Mouse (Mus musculus) A20 (cell line): ENCODE data around the gene Adra1d.

Source experiments
- DNase-seq: peaks from one replicate; pipeline ENCODE4 v3.0.0-alpha.2; 2011; ENCODE audit warnings: low read depth, low spot score

The Adra1d gene

DNA sequence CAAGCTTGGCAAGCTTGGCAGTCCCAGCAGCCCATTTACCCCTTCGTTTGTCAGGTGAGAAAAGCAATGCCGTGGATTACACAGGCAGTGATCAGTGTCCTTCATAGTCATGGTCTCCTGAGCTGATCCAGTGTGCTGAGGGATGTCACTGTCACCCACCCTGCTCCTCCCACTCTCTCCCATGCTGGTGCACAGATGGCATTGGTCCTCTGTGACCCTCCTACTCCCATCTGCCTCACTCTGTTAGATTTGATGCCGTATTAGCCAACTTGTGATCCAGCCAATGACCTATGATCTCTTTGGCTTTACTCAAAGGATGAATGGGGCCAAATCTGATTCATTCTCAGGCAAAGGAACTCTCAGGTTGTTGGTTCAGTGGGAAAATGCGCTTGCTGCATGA is 20.4 kb downstream of the Adra1d start:
- DNase-seq = no peak

- DNase-seq = no peak
Observed at GRCm38 (mm10) chr2:131539780-131540179, 22.3 kb downstream of the Adra1d start.

GRCm38 (mm10) chr2:131538341-131538740 is 23.7 kb downstream of the Adra1d start:
- no peak for DNase-seq

- DNase-seq = no peak
Observed at GRCm38 (mm10) chr2:131535168-131535567, 26.9 kb downstream of the Adra1d start.

DNA sequence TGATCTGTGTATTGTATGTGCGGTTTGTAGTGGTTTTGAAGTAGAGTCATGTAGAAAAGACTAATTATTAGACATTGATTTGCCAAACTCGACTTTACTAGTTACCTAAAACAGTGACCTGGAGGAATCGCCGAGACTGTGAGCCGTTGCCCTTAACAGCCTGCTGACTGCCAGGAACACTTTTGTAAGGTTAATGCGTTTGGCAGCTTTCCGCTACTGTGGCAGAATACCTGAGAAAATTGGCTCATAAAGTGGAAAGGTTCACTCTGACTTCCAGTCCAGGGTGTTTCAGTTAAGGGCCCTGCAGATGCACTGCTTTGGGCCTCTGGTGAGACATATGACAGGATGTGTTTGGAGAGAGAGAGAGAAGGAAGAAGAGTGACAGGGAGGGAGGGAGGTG is 30.8 kb downstream of the Adra1d start:
- DNase-seq = no peak

GRCm38 (mm10) chr2:131530623-131531008 is 31.5 kb downstream of the Adra1d start:
- DNase-seq = peak; percentile 87

GRCm38 (mm10) chr2:131529898-131530622 is 32.0 kb downstream of the Adra1d start:
- DNase-seq = peak; percentile 66

- peak; percentile 72 for DNase-seq
Observed at GRCm38 (mm10) chr2:131527061-131527460, 35.0 kb downstream of the Adra1d start.

GRCm38 (mm10) chr2:131520743-131521142 is 41.3 kb downstream of the Adra1d start:
- no peak for DNase-seq

DNA sequence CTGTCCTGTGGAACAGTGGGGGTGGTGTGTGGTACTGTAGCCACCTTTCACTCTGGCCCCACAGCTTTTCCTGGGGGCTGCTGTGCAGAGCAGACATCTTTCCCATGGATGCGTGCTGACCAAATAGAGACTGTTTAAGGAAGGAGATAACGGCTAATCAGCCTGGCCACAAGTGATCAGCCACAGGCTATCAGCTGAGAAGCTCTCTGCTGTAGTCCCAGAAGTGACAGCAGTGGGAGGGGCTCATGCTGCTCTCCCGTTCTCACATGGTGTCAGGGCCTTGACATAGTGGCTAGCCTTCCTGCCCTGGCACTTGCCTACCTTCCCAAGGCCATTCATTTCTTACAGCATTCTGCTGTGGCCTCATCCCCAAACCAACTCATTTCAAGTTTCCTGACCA is 43.3 kb downstream of the Adra1d start:
- no peak for DNase-seq

GRCm38 (mm10) chr2:131517550-131517949 is 44.5 kb downstream of the Adra1d start:
- no peak for DNase-seq

GRCm38 (mm10) chr2:131514055-131514621 is 47.9 kb downstream of the Adra1d start:
- no peak for DNase-seq

GRCm38 (mm10) chr2:131513477-131513876 is 48.6 kb downstream of the Adra1d start:
- DNase-seq = no peak

- DNase-seq = no peak
Observed at GRCm38 (mm10) chr2:131510531-131510930, 51.6 kb downstream of the Adra1d start.

GRCm38 (mm10) chr2:131509671-131510313 is 52.3 kb downstream of the Adra1d start:
- DNase-seq = peak; percentile 91

GRCm38 (mm10) chr2:131508501-131508900 is 53.6 kb downstream of the Adra1d start:
- DNase-seq = no peak

DNA sequence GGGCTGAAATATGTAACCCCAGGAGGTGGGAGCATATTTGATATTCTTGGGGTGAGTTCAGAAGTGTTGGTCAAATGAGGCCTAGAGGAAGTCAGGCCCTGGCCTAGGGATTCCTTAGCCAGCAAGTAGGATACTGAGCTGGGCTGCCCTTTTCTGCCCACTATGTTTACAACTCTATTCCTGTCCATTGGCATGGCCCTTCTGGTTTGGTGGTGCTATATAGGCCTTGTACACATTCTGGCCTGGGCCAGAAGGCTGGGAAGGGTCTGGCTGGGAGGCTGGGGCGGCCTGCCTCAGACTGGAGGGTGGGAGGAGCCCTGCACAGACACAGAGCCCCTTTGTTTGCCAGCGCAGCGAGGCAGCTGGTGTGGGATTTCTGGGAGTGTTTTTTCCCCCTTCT is 55.7 kb downstream of the Adra1d start:
- DNase-seq = no peak

GRCm38 (mm10) chr2:131505431-131505830 is 56.7 kb downstream of the Adra1d start:
- no peak for DNase-seq

DNA sequence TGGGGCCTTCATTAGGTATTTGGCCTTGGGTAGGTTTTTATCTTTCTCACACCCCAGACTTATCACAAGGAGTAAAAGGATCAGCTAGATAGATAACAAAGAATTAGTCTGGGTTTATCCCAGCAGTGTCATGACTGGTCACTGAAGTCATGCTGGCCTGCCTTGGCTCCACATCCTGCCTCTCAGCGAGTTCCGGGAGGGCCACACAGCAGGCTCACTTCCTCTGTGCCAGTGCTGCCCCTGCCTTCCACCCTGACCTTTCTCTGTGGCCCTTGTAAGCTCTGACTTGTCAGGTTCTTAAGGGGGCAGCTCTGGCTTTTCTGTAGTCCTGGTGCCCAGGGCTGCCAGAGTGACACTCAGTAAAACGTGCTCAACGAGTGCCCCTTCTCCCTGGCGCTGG is 59.5 kb downstream of the Adra1d start:
- no peak for DNase-seq

DNA sequence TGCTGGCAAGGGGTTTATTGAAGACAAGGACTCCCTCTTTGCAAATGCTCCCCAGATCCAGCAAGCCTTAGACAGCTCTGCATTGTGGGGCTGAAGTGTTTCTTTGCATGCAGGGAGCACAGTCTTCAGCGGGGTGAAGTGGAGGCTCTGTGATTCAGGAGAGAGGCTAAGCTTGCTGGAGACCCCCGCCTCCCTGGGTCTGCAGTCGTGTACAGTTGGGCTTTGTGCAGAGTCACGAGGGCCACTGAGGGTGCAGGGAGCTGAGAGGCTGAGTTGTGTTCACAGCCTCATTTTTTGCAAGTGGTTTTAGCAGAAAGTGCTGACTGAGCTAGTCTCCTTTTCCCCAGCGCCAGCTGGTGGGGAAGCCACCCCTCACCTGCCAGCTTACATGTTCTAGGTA is 60.2 kb downstream of the Adra1d start:
- no peak for DNase-seq

- DNase-seq = no peak
Observed at GRCm38 (mm10) chr2:131499290-131499845, 62.7 kb downstream of the Adra1d start.

DNA sequence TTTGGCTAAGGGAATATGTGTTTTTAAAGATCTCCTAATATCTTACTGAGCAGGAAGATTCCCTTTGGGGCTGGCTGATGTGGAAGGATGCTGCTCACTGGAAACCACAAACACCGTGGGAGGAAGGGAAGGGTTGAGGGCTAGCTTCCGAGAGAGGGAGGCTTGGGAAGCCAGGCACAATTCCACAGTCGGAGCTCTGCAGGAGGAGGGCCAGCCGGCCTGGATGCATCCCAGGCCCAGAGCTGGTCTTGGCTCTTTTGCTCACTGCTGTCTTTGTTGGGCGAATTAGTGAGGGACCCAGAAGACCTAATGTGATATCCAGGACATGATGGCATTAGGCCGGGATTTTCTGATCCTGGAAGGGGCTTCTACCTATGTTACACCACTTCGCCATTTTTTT is 63.9 kb downstream of the Adra1d start:
- DNase-seq = no peak
